Mouse (Mus musculus): ENCODE results near the gene Fcamr.

GRCm38 (mm10) chr1:130799399-130799798 is 1.3 kb upstream of the Fcamr start:
- TF ChIP-seq POLR2A (IDR thresholded peaks at IDR 0.05; ENCODE audit: low read depth, low read length) (no peak), CTCF (IDR thresholded peaks at IDR 0.05; ENCODE audit: borderline replicate concordance, insufficient read depth, low read length) (no peak)
